Mouse (Mus musculus) C2C12 (cell line): Measurements from ENCODE around the gene Rplp2.

Source experiments
- CEBPB ChIP-seq: IDR thresholded peaks from one replicate; pipeline ENCODE4 v1.6.1; 2011; ENCODE audit warnings: low read depth, mild to moderate bottlenecking, control low read depth, moderate library complexity
- CTCF ChIP-seq: IDR thresholded peaks from one replicate; pipeline ENCODE4 v1.5.1; 2011; ENCODE audit not compliant: control insufficient read depth, insufficient read depth, insufficient read length
- USF1 ChIP-seq: IDR thresholded peaks from one replicate; pipeline ENCODE4 v1.6.1; 2011; ENCODE audit warnings: low read depth, mild to moderate bottlenecking, control low read depth, moderate library complexity

DNA sequence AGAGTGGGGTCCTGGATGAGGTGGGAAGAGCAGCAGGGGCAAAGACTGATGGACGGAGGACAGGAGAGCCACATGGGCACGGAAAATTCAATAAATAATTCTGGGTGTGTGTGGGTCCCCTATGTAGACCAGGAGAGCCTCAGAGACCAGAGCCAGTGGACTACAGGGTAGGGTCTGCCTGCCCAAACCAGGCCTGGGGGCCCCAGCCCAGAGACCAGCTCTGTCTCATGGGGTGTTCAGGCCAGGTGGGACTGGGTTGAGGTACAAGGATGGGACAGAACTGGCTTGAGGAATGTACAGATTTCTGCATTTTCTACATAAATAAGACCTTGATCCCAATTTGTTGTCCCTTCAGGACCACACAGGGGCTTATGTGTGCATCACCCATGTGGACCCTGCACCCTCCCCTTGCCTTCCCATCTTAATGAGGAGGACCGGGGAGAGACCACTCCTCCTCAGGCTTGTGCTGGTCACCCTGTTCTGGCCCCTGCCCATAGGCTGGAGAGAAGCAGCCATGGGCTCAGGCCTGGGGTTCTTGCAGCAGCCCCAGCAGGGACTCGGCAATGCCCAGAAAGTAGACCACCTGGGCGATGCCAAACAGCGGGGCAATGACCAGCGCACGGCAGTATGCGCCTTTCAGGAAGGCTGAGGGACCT lies 16.5 kb upstream of the Rplp2 start:
- no peak for TF ChIP-seq CTCF
- no peak for TF ChIP-seq CEBPB
- no peak for TF ChIP-seq USF1
